Mouse (Mus musculus) heart, embryonic 15.5 days (tissue): ENCODE results near the gene Cacna1f. TPM values are rescaled to one million over a fixed set of nuclear protein-coding genes. Genes with fewer than 3 reads are reported as not detected.

Experiments
- ATAC-seq: fragments of 200-750 bp; cut with Nextera tagmentation; replicated peaks from 2 replicates; pipeline ENCODE4 v1.8.0; 2017; ENCODE audit warnings: low read depth, moderate TSS enrichment; ENCODE audit not compliant: insufficient number of reproducible peaks, insufficient read depth, low FRiP score
- H3K27ac ChIP-seq: fragments of 300-500 bp; sonication (generic); 2 replicates; pipeline ENCODE4 v1.5.1; 2015; ENCODE audit warnings: mild to moderate bottlenecking, inconsistent platforms
- H3K27me3 ChIP-seq: fragments of 300-500 bp; sonication (generic); 2 replicates; pipeline ENCODE4 v1.6.1; 2015; ENCODE audit warnings: inconsistent platforms
- H3K36me3 ChIP-seq: fragments of 300-500 bp; sonication (generic); 2 replicates; pipeline ENCODE4 v1.6.1; 2015; ENCODE audit warnings: mild to moderate bottlenecking, inconsistent platforms
- H3K4me1 ChIP-seq: fragments of 300-500 bp; sonication (generic); replicated peaks from 2 replicates; pipeline ENCODE4 v1.6.1; 2015; ENCODE audit warnings: inconsistent platforms
- H3K4me2 ChIP-seq: fragments of 300-500 bp; sonication (generic); 2 replicates; pipeline ENCODE4 v1.6.1; 2015; ENCODE audit warnings: inconsistent platforms, mild to moderate bottlenecking, moderate library complexity
- H3K4me3 ChIP-seq: fragments of 300-500 bp; sonication (generic); 2 replicates; pipeline ENCODE4 v1.5.1; 2015; ENCODE audit warnings: mild to moderate bottlenecking, inconsistent platforms
- H3K9ac ChIP-seq: fragments of 300-500 bp; sonication (generic); 2 replicates; pipeline ENCODE4 v1.6.1; 2015; ENCODE audit warnings: mild to moderate bottlenecking, inconsistent platforms
- H3K9me3 ChIP-seq: fragments of 300-500 bp; sonication (generic); replicated peaks from 2 replicates; pipeline ENCODE4 v1.6.1; 2016; ENCODE audit warnings: inconsistent platforms
- WGBS: fragments of 180-500 bp; shearing (Covaris S2); methylation state at CpG from one replicate; pipeline ENCODE4 v1.1.7; 2015; ENCODE audit warnings: mixed read lengths; 5-methylcytosine and 5-hydroxymethylcytosine counted together
- polyA plus RNA-seq: library from polyadenylated mRNA; unstranded; fragments of >200 nt; fragmentation: Nextera tagmentation; extraction: Ambion mirVana; gene quantifications from 2 replicates; pipeline ENCODE4 v1.2.1, GENCODE M21; 2015

The Cacna1f gene
- polyA plus RNA-seq, 1 experiment from 2014 or later = not detected

- Histone ChIP-seq H3K4me1 (no peaks in the 10 kb centered on the region), H3K9me3 (no peaks in the 10 kb centered on the region), H3K36me3 (no peaks in the 10 kb centered on the region), H3K9ac (no peak overlapping the region), H3K27ac (no peak overlapping the region), H3K27me3 (no peaks in the 10 kb centered on the region), H3K4me3 (no peak overlapping the region), H3K4me2 (no peak overlapping the region)
- ATAC-seq = no peak
- 36% methylated on average over 3 of the region's 3 CpGs for WGBS
These were observed 28.2 kb downstream of the Cacna1f start for GRCm38 (mm10) chrX:7635101-7635500.

DNA sequence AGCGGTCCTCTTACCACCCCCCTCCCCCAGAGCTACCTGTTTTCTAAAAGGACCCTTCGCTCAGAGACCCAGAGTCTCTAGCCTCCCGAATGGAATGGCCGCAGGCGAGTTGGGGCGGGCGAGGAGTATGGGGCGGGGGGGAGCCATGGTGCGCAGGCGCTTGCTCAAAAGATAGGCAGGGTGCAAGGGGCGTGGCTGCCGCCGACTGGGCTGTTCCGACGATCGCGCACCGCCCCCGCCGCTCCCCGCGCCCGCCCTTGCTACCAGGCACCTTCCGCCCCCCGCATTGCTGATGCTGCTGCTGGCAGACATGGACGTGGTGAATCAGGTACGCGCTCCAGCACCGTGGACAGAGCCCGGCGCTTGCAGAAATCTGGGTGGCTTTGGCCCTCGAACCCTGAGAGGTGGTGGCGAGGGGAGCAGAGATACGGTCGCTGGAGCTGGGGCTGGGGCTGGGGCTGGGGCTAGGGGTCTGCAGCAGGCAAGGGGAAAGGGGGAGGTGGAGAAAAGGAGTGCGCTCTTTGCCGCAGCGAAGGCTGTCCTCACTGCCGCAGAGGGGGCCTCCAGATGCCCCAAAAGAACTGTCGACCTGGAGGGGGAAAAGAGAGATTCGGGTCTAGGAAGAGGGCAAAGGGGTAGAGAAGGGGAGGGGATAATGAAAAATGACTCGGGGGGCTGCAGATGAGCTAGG, 31.7 kb downstream of the Cacna1f start, which contains the start of gene Syp:
Gene Syp (plus strand): TSS at position 71 of the 691 bp plus-strand sequence.
- H3K4me2 ChIP-seq = peak within 1 kb of the TSS; percentile 53
- no peaks in the 10 kb centered on the region for H3K4me1 ChIP-seq
- H3K27me3 ChIP-seq = peaks cover 6% of the 10 kb centered on the region; the same call in 1 of the 2 replicates
- 10% methylated on average over 38 of the region's 42 CpGs for WGBS
- H3K36me3 ChIP-seq = no peaks in the 10 kb centered on the region
- no peak within 1 kb of the TSS for H3K9ac ChIP-seq
- ATAC-seq = peak; percentile 64; the same call in 1 of the 2 replicates
- H3K27ac ChIP-seq = no peak within 1 kb of the TSS
- H3K9me3 ChIP-seq = no peaks in the 10 kb centered on the region
- H3K4me3 ChIP-seq = peak within 1 kb of the TSS; percentile 33

DNA sequence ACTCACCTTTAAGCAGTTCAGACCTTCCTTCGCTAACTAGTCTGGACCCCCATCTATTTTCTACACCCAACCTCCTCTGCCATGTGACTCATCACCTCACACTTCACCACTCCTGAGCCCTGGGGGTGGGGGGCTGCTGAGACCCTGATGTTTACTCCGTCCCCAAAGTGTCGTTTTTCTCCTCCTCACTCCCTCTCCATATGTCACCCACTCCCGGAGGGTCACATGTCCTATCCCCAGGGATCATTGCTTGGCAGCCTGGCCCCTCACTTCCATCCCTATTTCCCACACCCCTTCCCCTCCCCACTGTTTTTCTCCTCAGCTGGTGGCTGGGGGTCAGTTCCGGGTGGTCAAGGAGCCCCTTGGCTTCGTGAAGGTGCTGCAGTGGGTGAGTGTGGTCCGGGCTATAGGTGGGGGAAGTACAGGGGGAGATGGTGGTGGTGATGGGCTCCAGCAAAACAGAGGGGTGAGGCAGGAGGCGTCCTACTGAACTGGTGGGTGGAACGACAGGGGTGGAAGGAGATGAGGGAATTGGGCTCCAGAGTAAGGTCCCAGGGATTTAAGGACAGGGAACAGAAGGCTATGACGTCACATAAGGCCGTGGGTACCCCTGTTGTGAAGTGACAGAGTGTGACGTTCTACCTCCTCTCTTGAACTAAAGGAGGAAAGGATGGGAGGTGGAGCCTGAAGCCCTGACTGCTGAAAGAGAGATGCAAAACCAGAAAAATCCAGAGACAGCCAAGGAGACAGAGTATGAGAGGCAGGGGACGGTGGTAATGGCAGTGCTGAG, 32.8 kb downstream of the Cacna1f start:
- Histone ChIP-seq H3K9me3 (no peaks in the 10 kb centered on the region), H3K4me2 (no peak overlapping the region), H3K27me3 (peaks cover 6% of the 10 kb centered on the region; the same call in 1 of the 2 replicates), H3K9ac (no peak overlapping the region), H3K36me3 (no peaks in the 10 kb centered on the region), H3K4me1 (no peaks in the 10 kb centered on the region), H3K27ac (no peak overlapping the region), H3K4me3 (no peak overlapping the region)
- 22% methylated on average over 13 of the region's 13 CpGs for WGBS
- no peak for ATAC-seq

- no peak for ATAC-seq
- peaks cover 6% of the 10 kb centered on the region; the same call in 1 of the 2 replicates for H3K27me3 ChIP-seq
- 29% methylated on average over 12 of the region's 12 CpGs for WGBS
These were observed 33.9 kb downstream of the Cacna1f start for GRCm38 (mm10) chrX:7640785-7641184.

GRCm38 (mm10) chrX:7645349-7645748, 38.5 kb downstream of the Cacna1f start:
- peaks cover 6% of the 10 kb centered on the region; the same call in 1 of the 2 replicates for H3K27me3 ChIP-seq
- no peak for ATAC-seq
- WGBS = 11% methylated on average over 5 of the region's 5 CpGs
- no peaks in the 10 kb centered on the region for H3K9me3 ChIP-seq
- no peak overlapping the region for H3K9ac ChIP-seq
- no peak overlapping the region for H3K4me2 ChIP-seq
- H3K4me3 ChIP-seq = no peak overlapping the region
- no peak overlapping the region for H3K27ac ChIP-seq
- no peaks in the 10 kb centered on the region for H3K36me3 ChIP-seq
- no peaks in the 10 kb centered on the region for H3K4me1 ChIP-seq

More at GRCm38 (mm10) chrX:7640785-7641184, 33.9 kb downstream of the Cacna1f start:
- no peaks in the 10 kb centered on the region for H3K4me1 ChIP-seq
- H3K4me3 ChIP-seq = no peak overlapping the region
- H3K36me3 ChIP-seq = no peaks in the 10 kb centered on the region
- no peak overlapping the region for H3K9ac ChIP-seq
- H3K9me3 ChIP-seq = no peaks in the 10 kb centered on the region
- H3K4me2 ChIP-seq = no peak overlapping the region
- H3K27ac ChIP-seq = no peak overlapping the region

DNA sequence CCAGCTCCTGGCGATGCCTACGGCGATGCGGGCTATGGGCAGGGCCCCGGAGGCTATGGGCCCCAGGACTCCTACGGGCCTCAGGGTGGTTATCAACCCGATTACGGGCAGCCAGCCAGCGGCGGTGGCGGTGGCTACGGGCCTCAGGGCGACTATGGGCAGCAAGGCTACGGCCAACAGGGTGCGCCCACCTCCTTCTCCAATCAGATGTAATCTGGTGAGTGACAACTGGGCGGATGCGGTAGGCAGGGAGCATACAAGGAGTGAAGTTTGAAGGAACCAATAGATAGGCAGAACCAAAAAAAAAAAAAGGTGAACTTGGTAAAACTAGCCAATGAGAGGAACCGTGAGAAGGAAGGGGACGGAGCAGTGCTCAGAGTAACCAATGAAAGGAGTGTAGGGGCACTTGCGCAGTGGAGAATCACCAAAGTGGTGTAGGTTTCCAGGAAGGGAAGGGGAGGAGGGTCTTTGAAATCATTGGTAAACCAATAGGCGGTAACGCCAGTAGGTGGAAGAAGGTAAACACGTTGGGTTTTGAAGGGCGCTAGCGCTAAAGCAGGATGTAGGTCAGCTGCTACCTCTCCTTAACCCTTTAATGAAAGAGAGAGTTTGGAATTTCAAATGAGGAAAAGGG, 41.9 kb downstream of the Cacna1f start:
- no peaks in the 10 kb centered on the region for H3K4me1 ChIP-seq
- H3K9ac ChIP-seq = peak overlapping the region; percentile 72
- peak overlapping the region; percentile 61 for H3K4me3 ChIP-seq
- peak overlapping the region; percentile 87 for H3K27ac ChIP-seq
- no peaks in the 10 kb centered on the region for H3K9me3 ChIP-seq
- peak; percentile 96 for ATAC-seq
- H3K4me2 ChIP-seq = peak overlapping the region; percentile 73
- no peaks in the 10 kb centered on the region for H3K27me3 ChIP-seq
- WGBS = 14% methylated on average over 25 of the region's 25 CpGs
- H3K36me3 ChIP-seq = no peaks in the 10 kb centered on the region

- Histone ChIP-seq H3K9ac (peak within 1 kb of the TSS; percentile 59), H3K27ac (peak within 1 kb of the TSS; percentile 82), H3K36me3 (no peaks in the 10 kb centered on the region), H3K9me3 (no peaks in the 10 kb centered on the region), H3K4me3 (peak within 1 kb of the TSS; percentile 63), H3K4me1 (peaks cover 27% of the 10 kb centered on the region), H3K27me3 (no peaks in the 10 kb centered on the region), H3K4me2 (peak within 1 kb of the TSS; percentile 71)
- peak; percentile 76 for ATAC-seq
- 16% methylated on average over 26 of the region's 26 CpGs for WGBS
These were observed 50.3 kb downstream of the Cacna1f start, which contains the start of gene Prickle3 for GRCm38 (mm10) chrX:7657221-7657639. TSS of gene Prickle3 (plus strand) at chrX:7657260.

GRCm38 (mm10) chrX:7658031-7658784, 51.3 kb downstream of the Cacna1f start:
- WGBS = 16% methylated on average over 15 of the region's 15 CpGs

GRCm38 (mm10) chrX:7658785-7659589, 52.1 kb downstream of the Cacna1f start:
- no peak for ATAC-seq
- Histone ChIP-seq H3K27me3 (no peaks in the 10 kb centered on the region), H3K27ac (peak overlapping the region; percentile 82; the same call in 1 of the 2 replicates), H3K9ac (no peak overlapping the region), H3K4me1 (peaks cover 27% of the 10 kb centered on the region), H3K9me3 (no peaks in the 10 kb centered on the region), H3K4me3 (peak overlapping the region; percentile 63; the same call in 1 of the 2 replicates), H3K4me2 (peak overlapping the region; percentile 71), H3K36me3 (no peaks in the 10 kb centered on the region)
- 56% methylated on average over 11 of the region's 11 CpGs for WGBS

More at GRCm38 (mm10) chrX:7658031-7658784, 51.3 kb downstream of the Cacna1f start:
- peak overlapping the region; percentile 82 for H3K27ac ChIP-seq
- H3K27me3 ChIP-seq = no peaks in the 10 kb centered on the region
- H3K9ac ChIP-seq = 0 out of 2 replicates have a peak overlapping the region, but pooled peaks have one; percentile 17
- no peaks in the 10 kb centered on the region for H3K36me3 ChIP-seq
- no peaks in the 10 kb centered on the region for H3K9me3 ChIP-seq
- ATAC-seq = peak; percentile 38
- H3K4me3 ChIP-seq = peak overlapping the region; percentile 63
- peak overlapping the region; percentile 71 for H3K4me2 ChIP-seq
- H3K4me1 ChIP-seq = peaks cover 27% of the 10 kb centered on the region

DNA sequence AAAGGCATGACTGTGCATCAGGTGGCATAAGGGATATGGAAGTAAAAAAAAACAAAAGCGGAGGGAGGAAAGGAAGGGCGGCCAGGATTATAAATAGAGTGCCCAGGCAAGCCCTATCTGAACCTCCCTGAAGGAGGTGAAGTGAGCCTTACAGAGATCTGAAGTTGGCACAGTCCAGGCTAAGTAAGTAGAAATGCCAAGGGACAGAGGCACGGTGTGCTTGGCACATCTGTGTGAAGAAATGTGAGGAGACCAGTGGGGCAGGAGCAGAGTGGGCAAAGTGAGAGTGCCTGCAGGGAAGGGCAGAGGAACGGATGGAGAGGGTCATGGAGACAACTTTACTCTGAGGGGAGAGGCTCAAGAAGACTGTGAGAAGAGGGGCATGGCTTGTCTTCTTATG, 54.2 kb downstream of the Cacna1f start:
- Histone ChIP-seq H3K27me3 (no peaks in the 10 kb centered on the region), H3K27ac (0 out of 2 replicates have a peak overlapping the region, but pooled peaks have one; percentile 27), H3K4me3 (no peak overlapping the region), H3K4me2 (no peak overlapping the region), H3K9ac (no peak overlapping the region), H3K9me3 (no peaks in the 10 kb centered on the region), H3K4me1 (peaks cover 27% of the 10 kb centered on the region), H3K36me3 (no peaks in the 10 kb centered on the region)
- WGBS = 56% methylated on average over 4 of the region's 4 CpGs
- ATAC-seq = no peak
